Mouse (Mus musculus) intestine, embryonic 14.5 days (tissue): ENCODE results near the gene Ppp1r12b. TPM values are rescaled to one million over a fixed set of nuclear protein-coding genes. Genes with fewer than 3 reads are reported as not detected.

ENCODE experiments used
- ATAC-seq: fragments of 200-750 bp; cut with Nextera tagmentation; replicated peaks from 2 replicates; pipeline ENCODE4 v1.8.0; 2017; ENCODE audit warnings: low read depth, moderate number of reproducible peaks, moderate TSS enrichment, moderate library complexity; ENCODE audit not compliant: low FRiP score, low TSS enrichment
- DNase-seq: peaks from one replicate; pipeline ENCODE4 v3.0.0-alpha.2; 2018; ENCODE audit warnings: low spot score
- H3K27ac ChIP-seq: fragments of 300-500 bp; sonication (generic); 2 replicates; pipeline ENCODE4 v1.5.1; 2014; ENCODE audit warnings: low read depth, mild to moderate bottlenecking, control low read depth
- H3K27me3 ChIP-seq: fragments of 300-500 bp; sonication (generic); replicated peaks from 2 replicates; pipeline ENCODE4 v1.6.1; 2014; ENCODE audit warnings: low read length, control low read depth; ENCODE audit not compliant: control insufficient read depth, insufficient read depth
- H3K36me3 ChIP-seq: fragments of 300-500 bp; sonication (generic); 2 replicates; pipeline ENCODE4 v1.6.1; 2014; ENCODE audit warnings: low read length, control low read depth; ENCODE audit not compliant: control insufficient read depth, insufficient read depth
- H3K4me1 ChIP-seq: fragments of 300-500 bp; sonication (generic); replicated peaks from 2 replicates; pipeline ENCODE4 v1.6.1; 2014; ENCODE audit warnings: low read length, control low read depth, mixed read lengths; ENCODE audit not compliant: control insufficient read depth, insufficient read depth
- H3K4me2 ChIP-seq: fragments of 300-500 bp; sonication (generic); 2 replicates; pipeline ENCODE4 v1.6.1; 2014; ENCODE audit warnings: low read length
- H3K4me3 ChIP-seq: fragments of 300-500 bp; sonication (generic); 2 replicates; pipeline ENCODE4 v1.5.1; 2014; ENCODE audit warnings: low read depth, low read length, control low read depth, mixed read lengths
- H3K9ac ChIP-seq: fragments of 300-500 bp; sonication (generic); 2 replicates; pipeline ENCODE4 v1.6.1; 2014; ENCODE audit warnings: mild to moderate bottlenecking, low read length
- H3K9me3 ChIP-seq: fragments of 300-500 bp; sonication (generic); 2 replicates; pipeline ENCODE4 v1.6.1; 2016; ENCODE audit warnings: low read length, control low read depth; ENCODE audit not compliant: control insufficient read depth
- WGBS: fragments of 180-500 bp; shearing (Covaris S2); extraction: QIAGEN DNeasy Blood & Tissue Kit; methylation state at CpG from one replicate; pipeline ENCODE4 v1.1.7; 2014; 5-methylcytosine and 5-hydroxymethylcytosine counted together
- polyA plus RNA-seq: library from polyadenylated mRNA; unstranded; fragments of >200 nt; fragmentation: Nextera tagmentation; extraction: Ambion mirVana; gene quantifications from 2 replicates; pipeline ENCODE4 v1.2.1, GENCODE M21; 2014

Gene Ppp1r12b
- polyA plus RNA-seq, 1 experiment from 2014 or later, result 34.0 TPM

DNA sequence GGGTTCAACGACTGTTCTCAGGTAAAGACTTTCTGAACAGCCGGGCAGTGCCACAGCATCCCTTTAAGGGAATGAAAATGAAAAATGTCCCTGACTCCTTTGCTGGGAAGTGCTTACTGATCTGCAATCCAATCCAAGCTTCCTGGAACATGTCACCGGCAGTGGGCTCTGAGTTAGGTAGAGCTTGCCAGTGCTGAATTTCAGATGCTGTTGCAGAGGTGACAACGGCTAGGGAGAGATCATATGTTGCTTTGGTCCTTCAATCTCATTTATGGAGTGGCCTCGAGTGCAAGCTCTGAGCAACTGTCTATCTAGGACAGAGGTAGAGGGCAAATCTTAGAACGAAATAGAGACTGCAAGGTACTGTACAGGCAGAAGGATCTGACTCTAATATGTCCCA, 36.7 kb downstream of the Ppp1r12b start:
- no peak overlapping the region for H3K4me2 ChIP-seq
- ATAC-seq (no peak), DNase-seq (no peak)
- no peak overlapping the region for H3K9ac ChIP-seq
- H3K36me3 ChIP-seq, result no peaks in the 10 kb centered on the region
- H3K4me1 ChIP-seq, result no peaks in the 10 kb centered on the region
- H3K27ac ChIP-seq, result no peak overlapping the region
- H3K27me3 ChIP-seq, result no peaks in the 10 kb centered on the region
- H3K9me3 ChIP-seq, result no peaks in the 10 kb centered on the region
- 86% methylated on average over 6 of the region's 6 CpGs for WGBS
- H3K4me3 ChIP-seq, result no peak overlapping the region

DNA sequence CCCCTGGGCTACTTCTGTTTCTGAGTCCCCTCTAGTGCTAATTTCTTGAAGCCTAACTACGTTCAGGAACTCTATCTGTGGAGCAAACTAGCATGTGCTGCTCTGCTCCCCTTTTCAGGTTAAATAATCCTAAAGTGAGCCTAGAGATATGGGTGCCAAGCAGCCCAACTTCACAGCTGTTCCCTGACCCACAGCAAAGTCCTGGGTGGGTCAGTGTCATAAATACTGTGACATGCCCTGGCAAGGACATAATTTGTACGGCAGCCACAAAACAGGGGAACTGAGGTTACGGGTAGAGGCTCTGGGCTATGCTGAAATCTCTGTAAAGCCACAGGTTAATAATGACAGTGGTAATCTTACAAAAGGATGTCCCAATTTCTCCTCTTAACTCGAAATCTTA, 40.3 kb downstream of the Ppp1r12b start:
- no peak overlapping the region for H3K4me2 ChIP-seq
- DNase-seq (no peak), ATAC-seq (no peak)
- H3K4me3 ChIP-seq, result no peak overlapping the region
- H3K36me3 ChIP-seq, result no peaks in the 10 kb centered on the region
- no peaks in the 10 kb centered on the region for H3K9me3 ChIP-seq
- 83% methylated on average over 4 of the region's 4 CpGs for WGBS
- no peak overlapping the region for H3K9ac ChIP-seq
- H3K27me3 ChIP-seq, result no peaks in the 10 kb centered on the region
- no peak overlapping the region for H3K27ac ChIP-seq
- no peaks in the 10 kb centered on the region for H3K4me1 ChIP-seq

- no peak for DNase-seq
- Histone ChIP-seq H3K9ac (no peak overlapping the region), H3K36me3 (no peaks in the 10 kb centered on the region), H3K27ac (no peak overlapping the region), H3K9me3 (no peaks in the 10 kb centered on the region), H3K27me3 (no peaks in the 10 kb centered on the region), H3K4me1 (peaks cover 2% of the 10 kb centered on the region), H3K4me2 (no peak overlapping the region), H3K4me3 (no peak overlapping the region)
- WGBS, result 93% methylated on average over 4 of the region's 4 CpGs
- ATAC-seq, result no peak
Observed at GRCm38 (mm10) chr1:134913535-134913934, 42.2 kb downstream of the Ppp1r12b start.

DNA sequence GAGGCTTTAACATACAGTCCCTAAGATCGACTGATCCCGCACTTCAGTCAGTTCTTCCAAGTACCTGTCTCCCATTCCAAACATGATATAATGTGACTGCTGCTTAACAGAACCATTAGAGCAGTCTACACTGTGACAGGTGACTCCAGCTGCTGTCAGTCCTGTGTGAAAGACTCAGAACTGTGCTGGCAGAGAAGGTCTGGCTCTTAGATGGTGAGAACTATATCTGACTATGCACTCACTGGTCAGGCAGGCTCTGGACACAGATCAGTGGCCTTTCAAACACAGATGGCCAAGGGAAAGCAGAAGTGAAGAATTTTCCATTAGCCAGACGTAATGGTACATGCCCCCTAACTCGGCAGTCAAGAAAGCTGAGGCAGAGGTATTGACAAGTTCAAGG, 43.9 kb downstream of the Ppp1r12b start:
- Histone ChIP-seq H3K9me3 (no peaks in the 10 kb centered on the region), H3K27me3 (no peaks in the 10 kb centered on the region), H3K36me3 (no peaks in the 10 kb centered on the region), H3K4me2 (no peak overlapping the region), H3K9ac (no peak overlapping the region), H3K27ac (no peak overlapping the region), H3K4me3 (no peak overlapping the region), H3K4me1 (peaks cover 2% of the 10 kb centered on the region)
- DNase-seq (no peak), ATAC-seq (no peak)
- WGBS, result 79% methylated on average over 4 of the region's 4 CpGs

DNA sequence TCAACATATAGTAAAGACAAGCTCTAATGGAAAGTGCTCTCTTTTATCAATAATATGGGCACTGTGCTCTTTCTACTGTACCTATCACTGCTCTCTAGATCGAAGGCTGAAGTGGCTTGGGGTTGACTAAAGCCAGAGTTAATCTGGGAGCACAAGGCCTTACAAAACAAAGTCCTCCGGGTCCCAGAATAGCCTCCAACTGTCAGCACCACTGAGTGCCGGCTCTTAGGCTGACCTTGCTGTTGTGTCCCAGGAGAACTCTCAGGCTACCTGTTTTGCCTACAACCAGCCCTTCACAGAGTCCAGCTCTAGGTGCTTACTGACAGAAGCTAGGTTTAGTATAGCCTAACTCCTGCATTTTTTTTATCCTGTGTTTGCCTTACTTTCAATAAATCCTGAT, 45.7 kb downstream of the Ppp1r12b start:
- ATAC-seq (no peak), DNase-seq (no peak)
- Histone ChIP-seq H3K4me2 (no peak overlapping the region), H3K27me3 (no peaks in the 10 kb centered on the region), H3K9me3 (no peaks in the 10 kb centered on the region), H3K36me3 (no peaks in the 10 kb centered on the region), H3K4me3 (no peak overlapping the region), H3K27ac (no peak overlapping the region), H3K9ac (no peak overlapping the region), H3K4me1 (peaks cover 2% of the 10 kb centered on the region)
- WGBS, result 55% methylated on average over 3 of the region's 3 CpGs

DNA sequence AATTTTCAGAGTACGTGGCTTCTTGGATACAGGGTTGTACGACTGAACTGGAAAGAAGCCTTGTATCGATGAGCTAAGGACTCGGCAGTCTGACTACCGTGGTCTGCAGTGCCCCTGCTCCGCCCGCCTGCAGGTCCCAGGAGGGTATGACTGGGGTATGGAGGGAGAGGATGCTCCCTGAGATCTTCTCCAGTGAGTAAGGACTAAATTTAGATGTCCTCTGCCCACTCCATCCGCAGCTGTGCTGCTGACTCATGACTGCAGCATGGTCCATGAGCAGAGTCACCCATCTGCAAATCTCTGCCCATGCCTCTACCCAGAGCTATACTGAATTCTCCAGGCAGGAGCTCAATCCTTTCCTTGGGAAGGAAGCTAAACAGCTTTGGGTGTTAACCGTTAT, 46.3 kb downstream of the Ppp1r12b start:
- Histone ChIP-seq H3K4me2 (no peak overlapping the region), H3K4me1 (peaks cover 2% of the 10 kb centered on the region), H3K4me3 (no peak overlapping the region), H3K36me3 (no peaks in the 10 kb centered on the region), H3K27me3 (no peaks in the 10 kb centered on the region), H3K9me3 (no peaks in the 10 kb centered on the region), H3K27ac (no peak overlapping the region), H3K9ac (no peak overlapping the region)
- ATAC-seq, result no peak
- DNase-seq, result no peak
- 67% methylated on average over 9 of the region's 9 CpGs for WGBS

- H3K27ac ChIP-seq, result no peak overlapping the region
- ATAC-seq, result no peak
- no peaks in the 10 kb centered on the region for H3K36me3 ChIP-seq
- DNase-seq, result no peak
- H3K4me2 ChIP-seq, result no peak overlapping the region
- H3K9me3 ChIP-seq, result no peaks in the 10 kb centered on the region
- 71% methylated on average over 3 of the region's 3 CpGs for WGBS
- no peaks in the 10 kb centered on the region for H3K4me1 ChIP-seq
- H3K27me3 ChIP-seq, result no peaks in the 10 kb centered on the region
- no peak overlapping the region for H3K9ac ChIP-seq
- no peak overlapping the region for H3K4me3 ChIP-seq
Observed at GRCm38 (mm10) chr1:134902051-134902619, 53.6 kb downstream of the Ppp1r12b start.

- Histone ChIP-seq H3K9ac (no peak overlapping the region), H3K27me3 (no peaks in the 10 kb centered on the region), H3K4me3 (no peak overlapping the region), H3K27ac (no peak overlapping the region), H3K9me3 (no peaks in the 10 kb centered on the region), H3K4me2 (no peak overlapping the region), H3K36me3 (peaks cover 9% of the 10 kb centered on the region; the same call in 1 of the 2 replicates), H3K4me1 (no peaks in the 10 kb centered on the region)
- ATAC-seq (no peak), DNase-seq (no peak)
- WGBS, result 90% methylated on average over 6 of the region's 6 CpGs
Observed at GRCm38 (mm10) chr1:134896008-134896407, 59.7 kb downstream of the Ppp1r12b start.

GRCm38 (mm10) chr1:134894803-134895202, 60.9 kb downstream of the Ppp1r12b start:
- no peak for ATAC-seq
- H3K4me3 ChIP-seq, result no peak overlapping the region
- no peaks in the 10 kb centered on the region for H3K9me3 ChIP-seq
- no peak overlapping the region for H3K9ac ChIP-seq
- no peak for DNase-seq
- H3K27ac ChIP-seq, result no peak overlapping the region
- peaks cover 11% of the 10 kb centered on the region; the same call in 1 of the 2 replicates for H3K36me3 ChIP-seq
- no peak overlapping the region for H3K4me2 ChIP-seq
- H3K4me1 ChIP-seq, result no peaks in the 10 kb centered on the region
- 91% methylated on average over 3 of the region's 3 CpGs for WGBS
- no peaks in the 10 kb centered on the region for H3K27me3 ChIP-seq
